ENCODE assay signal across 1 mouse cellular context in the genomic region with DNA sequence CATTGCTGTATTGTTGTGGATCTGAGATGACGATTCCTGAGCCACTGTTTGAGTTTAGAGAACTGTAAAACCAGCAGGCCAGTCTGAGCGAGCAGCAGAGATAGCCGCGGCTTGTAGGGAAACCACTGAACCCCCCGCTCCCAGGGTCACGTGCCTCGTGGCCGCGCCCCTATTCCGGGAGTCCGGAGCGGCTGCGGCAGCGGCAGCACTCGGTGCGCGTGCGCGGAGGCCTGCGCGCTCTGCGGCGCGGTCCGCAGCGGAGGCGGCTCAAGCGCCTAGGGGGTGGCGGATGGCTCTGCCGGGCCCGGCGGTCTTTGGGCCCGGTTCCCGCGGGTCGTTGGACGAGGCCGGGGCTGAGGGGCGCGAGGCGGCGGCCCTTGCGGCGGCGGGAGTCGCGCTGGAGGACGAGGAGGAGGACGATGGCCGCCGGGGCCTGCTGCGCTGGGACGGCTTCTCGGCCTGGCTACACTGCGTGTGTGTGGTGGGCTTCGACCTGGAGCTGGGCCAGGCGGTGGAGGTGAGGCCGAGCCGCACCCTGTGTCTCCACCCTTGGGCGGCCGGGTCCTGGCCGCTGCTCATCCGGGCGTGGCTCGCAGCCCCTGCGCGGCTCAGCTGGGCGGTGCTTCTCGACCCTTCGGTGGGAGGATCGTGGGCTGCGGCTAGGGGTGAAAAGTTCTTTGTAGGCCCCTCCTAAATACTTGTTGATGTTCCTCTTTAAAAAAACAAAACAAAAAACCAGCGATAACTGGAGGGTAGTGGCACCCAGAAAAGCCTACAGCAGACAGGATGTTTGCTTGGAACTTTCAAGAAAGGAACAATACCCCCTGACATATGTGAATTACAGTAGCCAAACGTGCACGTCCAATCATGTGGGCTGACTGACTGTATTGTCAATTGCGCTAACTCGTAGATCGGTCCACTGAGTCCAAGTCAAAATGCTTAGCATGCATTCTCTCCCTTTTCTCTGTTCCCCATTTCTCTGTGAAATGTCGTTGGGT.
A peak's percentile ranks its signal among the peaks of the same experiment; 100 is the strongest.
TF ChIP-seq lines count a peak whose summit lies in the region.

No protein-coding gene starts in this region.

TF ChIP-seq in MEL, 35 proteins besides CTCF, POLR2A, EP300 and RAD21 (continued from another document):
- TF ChIP-seq ZNF384 (IDR thresholded peaks at IDR 0.05; ENCODE audit: low read depth, low read length) (0 out of 2 replicates have a peak, but pooled peaks have one; percentile 21), NRF1 (IDR thresholded peaks at IDR 0.05; ENCODE audit: insufficient read depth, low read depth, low read length, poor library complexity, severe bottlenecking) (peak; percentile 89), USF1 (IDR thresholded peaks at IDR 0.05; ENCODE audit: low read depth, low read length) (peak; percentile 100), BHLHE40 (IDR thresholded peaks at IDR 0.05; ENCODE audit: borderline replicate concordance, low read depth, low read length) (peak; percentile 95), MYB (IDR thresholded peaks at IDR 0.05; ENCODE audit: low read depth, low read length) (peak; percentile 16; the same call in 1 of the 2 replicates), NELFE (IDR thresholded peaks at IDR 0.05; ENCODE audit: low read depth, low read length) (peak; percentile 95), UBTF (IDR thresholded peaks at IDR 0.05; ENCODE audit: borderline replicate concordance, insufficient read depth, low read depth, low read length) (0 out of 2 replicates have a peak, but pooled peaks have one; percentile 83), MYC (IDR thresholded peaks at IDR 0.05; ENCODE audit: low read depth, low read length) (no peak), ZC3H11A (IDR thresholded peaks at IDR 0.05; ENCODE audit: low read depth, low read length) (no peak), MAFK (IDR thresholded peaks at IDR 0.05; ENCODE audit: borderline replicate concordance, low read depth, low read length) (peak; percentile 51; the same call in 1 of the 2 replicates), MAX (IDR thresholded peaks at IDR 0.05; ENCODE audit: low read length) (peak; percentile 96), POLR2AphosphoS2 (IDR thresholded peaks at IDR 0.05; ENCODE audit: low read length) (peak; percentile 88), USF2 (IDR thresholded peaks at IDR 0.05; ENCODE audit: borderline replicate concordance in 1 of 2, insufficient read depth in 1 of 2, low read depth in 1 of 2, low read length in 2 of 2) (peak; percentile 75 to 92; a peak in 3 of 4 replicates), HCFC1 (IDR thresholded peaks at IDR 0.05; ENCODE audit: low read depth, low read length) (peak; percentile 45; the same call in 1 of the 2 replicates), TCF12 (IDR thresholded peaks at IDR 0.05; ENCODE audit: low read depth, low read length) (peak; percentile 76), E2F4 (IDR thresholded peaks at IDR 0.05; ENCODE audit: borderline replicate concordance, low read depth, low read length) (0 out of 2 replicates have a peak, but pooled peaks have one; percentile 28), MEF2A (IDR thresholded peaks at IDR 0.05; ENCODE audit: extremely low read depth, insufficient replicate concordance, low read depth, low read length, poor library complexity, severe bottlenecking) (0 out of 2 replicates have a peak, but pooled peaks have one; percentile 26), POLR2AphosphoS5 (IDR thresholded peaks at IDR 0.05; ENCODE audit: borderline replicate concordance, low read depth, low read length) (no peak), TAL1 (IDR thresholded peaks at IDR 0.05; ENCODE audit: low read length) (no peak), ZKSCAN1 (IDR thresholded peaks at IDR 0.05; ENCODE audit: low read depth, low read length) (no peak), ETS1 (IDR thresholded peaks at IDR 0.05; ENCODE audit: low read depth, low read length) (peak; percentile 54), ELF1 (IDR thresholded peaks at IDR 0.05; ENCODE audit: low read depth, low read length) (peak; percentile 55), KAT2A (conservative IDR thresholded peaks at IDR 0.05; ENCODE audit: low read depth, low read length) (no peak; the same call in 1 of the 2 replicates)
